Mouse (Mus musculus): ENCODE results near the gene Tmem132b. TPM values are rescaled to one million over a fixed set of nuclear protein-coding genes. Genes with fewer than 3 reads are reported as not detected.

Tmem132b gene
- polyA plus RNA-seq, 1 experiment from 2014 or later, result 0.28 TPM

GRCm38 (mm10) chr5:125523361-125523760 is 8.2 kb upstream of the Tmem132b start:
- no peaks in the 10 kb centered on the region for H3K4me1 ChIP-seq (replicated peaks)
- H3K9ac ChIP-seq, result no peak overlapping the region
- ATAC-seq, result peak; percentile 48; the same call in 1 of the 2 replicates
- H3K4me3 ChIP-seq (replicated peaks), result no peak overlapping the region
- no peaks in the 10 kb centered on the region for H3K36me3 ChIP-seq
- no peaks in the 10 kb centered on the region for H3K27me3 ChIP-seq (replicated peaks)
- H3K9me3 ChIP-seq, result no peaks in the 10 kb centered on the region
- H3K27ac ChIP-seq, result no peak overlapping the region
- H3K4me2 ChIP-seq (replicated peaks), result no peak overlapping the region
- WGBS, result 72% methylated on average over 2 of the region's 2 CpGs

DNA sequence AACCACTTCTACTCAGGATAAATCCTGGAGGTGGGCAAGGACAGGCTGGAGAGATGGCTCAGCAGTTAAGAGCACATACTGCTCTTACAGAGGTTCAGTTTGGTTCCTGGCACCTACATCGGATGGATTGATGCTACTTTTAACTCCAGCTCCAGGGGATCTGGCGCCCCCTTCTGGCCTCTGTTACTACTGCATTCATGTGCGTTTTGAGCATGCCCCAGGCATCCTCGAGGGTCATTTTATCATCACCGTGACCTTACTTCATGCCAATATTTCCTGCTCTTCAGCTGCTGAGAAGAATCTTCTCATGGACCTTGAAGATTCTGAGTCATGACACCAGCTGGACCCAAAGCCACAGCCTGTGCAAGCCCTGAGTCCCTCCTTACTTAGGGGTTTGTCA is 6.1 kb upstream of the Tmem132b start:
- peaks cover 12% of the 10 kb centered on the region for H3K27me3 ChIP-seq (replicated peaks)
- no peak overlapping the region for H3K4me3 ChIP-seq (replicated peaks)
- no peak overlapping the region for H3K4me2 ChIP-seq (replicated peaks)
- WGBS, result 60% methylated on average over 5 of the region's 5 CpGs
- no peak overlapping the region for H3K9ac ChIP-seq
- no peaks in the 10 kb centered on the region for H3K36me3 ChIP-seq
- ATAC-seq, result no peak
- H3K9me3 ChIP-seq, result no peaks in the 10 kb centered on the region
- no peak overlapping the region for H3K27ac ChIP-seq
- no peaks in the 10 kb centered on the region for H3K4me1 ChIP-seq (replicated peaks)

DNA sequence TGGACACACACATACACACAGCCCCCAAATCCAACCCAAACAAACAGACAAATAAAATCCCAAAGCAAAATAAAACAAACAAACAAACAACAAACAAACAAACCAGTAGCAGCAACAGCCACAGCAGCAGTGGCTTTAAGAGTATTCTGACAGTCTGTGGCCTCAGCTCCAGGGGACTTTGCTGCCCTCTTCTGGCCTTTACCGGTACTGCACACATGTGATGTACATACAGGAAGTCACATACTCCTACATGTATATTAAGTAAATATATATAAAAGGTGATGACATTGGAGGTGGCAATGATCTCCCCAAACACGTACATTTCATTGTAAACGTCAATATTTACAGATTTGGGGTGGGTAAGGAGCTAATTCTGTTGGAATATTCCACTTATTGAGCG is 5.1 kb upstream of the Tmem132b start:
- H3K27ac ChIP-seq, result no peak overlapping the region
- no peaks in the 10 kb centered on the region for H3K4me1 ChIP-seq (replicated peaks)

GRCm38 (mm10) chr5:125529109-125529508 is 2.5 kb upstream of the Tmem132b start:
- peaks cover 14% of the 10 kb centered on the region for H3K4me1 ChIP-seq (replicated peaks)
- no peaks in the 10 kb centered on the region for H3K9me3 ChIP-seq
- no peak overlapping the region for H3K27ac ChIP-seq
- no peak overlapping the region for H3K4me2 ChIP-seq (replicated peaks)
- H3K36me3 ChIP-seq, result no peaks in the 10 kb centered on the region
- no peak for ATAC-seq
- no peak overlapping the region for H3K4me3 ChIP-seq (replicated peaks)
- peaks cover 45% of the 10 kb centered on the region for H3K27me3 ChIP-seq (replicated peaks)
- H3K9ac ChIP-seq, result no peak overlapping the region
- 5% methylated on average over 5 of the region's 5 CpGs for WGBS

More for the DNA sequence above, 5.1 kb upstream of the Tmem132b start:
- Histone ChIP-seq H3K9me3 (no peaks in the 10 kb centered on the region), H3K36me3 (no peaks in the 10 kb centered on the region), H3K4me2 (replicated peaks) (no peak overlapping the region), H3K27me3 (replicated peaks) (peaks cover 19% of the 10 kb centered on the region), H3K9ac (no peak overlapping the region), H3K4me3 (replicated peaks) (no peak overlapping the region)
- ATAC-seq, result no peak
- whole genome bisulfite sequencing, result 70% methylated on average over 4 of the region's 4 CpGs

DNA sequence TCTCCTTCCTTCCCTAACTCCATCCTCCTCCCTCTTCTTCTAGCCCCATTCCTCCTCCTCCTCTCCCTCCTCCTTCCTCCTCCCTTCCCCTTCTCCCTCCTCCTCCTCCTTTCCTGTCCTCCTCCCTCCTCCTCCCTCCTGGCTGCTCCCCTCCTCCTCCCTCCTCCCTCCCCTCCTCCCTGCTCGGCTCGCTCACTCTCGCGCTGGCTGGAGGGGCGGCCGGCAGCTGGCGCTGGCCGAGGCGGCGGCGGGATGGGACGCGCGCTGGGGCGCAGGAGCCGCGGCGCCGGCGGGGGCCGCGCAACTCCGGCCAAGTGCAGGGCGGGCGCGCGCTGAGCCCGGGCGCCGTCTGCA is 594 bp downstream of the Tmem132b start:
- H3K27ac ChIP-seq, result no peak overlapping the region
- H3K4me2 ChIP-seq (replicated peaks), result peak overlapping the region; percentile 85
- WGBS, result under 1% methylated on average over 29 of the region's 30 CpGs
- peaks cover 15% of the 10 kb centered on the region for H3K4me1 ChIP-seq (replicated peaks)
- peak overlapping the region; percentile 45 for H3K4me3 ChIP-seq (replicated peaks)
- H3K27me3 ChIP-seq (replicated peaks), result peaks cover 71% of the 10 kb centered on the region
- peak; percentile 75 for ATAC-seq
- peak overlapping the region; percentile 23; the same call in 1 of the 2 replicates for H3K9ac ChIP-seq
- H3K9me3 ChIP-seq, result no peaks in the 10 kb centered on the region
- H3K36me3 ChIP-seq, result no peaks in the 10 kb centered on the region

DNA sequence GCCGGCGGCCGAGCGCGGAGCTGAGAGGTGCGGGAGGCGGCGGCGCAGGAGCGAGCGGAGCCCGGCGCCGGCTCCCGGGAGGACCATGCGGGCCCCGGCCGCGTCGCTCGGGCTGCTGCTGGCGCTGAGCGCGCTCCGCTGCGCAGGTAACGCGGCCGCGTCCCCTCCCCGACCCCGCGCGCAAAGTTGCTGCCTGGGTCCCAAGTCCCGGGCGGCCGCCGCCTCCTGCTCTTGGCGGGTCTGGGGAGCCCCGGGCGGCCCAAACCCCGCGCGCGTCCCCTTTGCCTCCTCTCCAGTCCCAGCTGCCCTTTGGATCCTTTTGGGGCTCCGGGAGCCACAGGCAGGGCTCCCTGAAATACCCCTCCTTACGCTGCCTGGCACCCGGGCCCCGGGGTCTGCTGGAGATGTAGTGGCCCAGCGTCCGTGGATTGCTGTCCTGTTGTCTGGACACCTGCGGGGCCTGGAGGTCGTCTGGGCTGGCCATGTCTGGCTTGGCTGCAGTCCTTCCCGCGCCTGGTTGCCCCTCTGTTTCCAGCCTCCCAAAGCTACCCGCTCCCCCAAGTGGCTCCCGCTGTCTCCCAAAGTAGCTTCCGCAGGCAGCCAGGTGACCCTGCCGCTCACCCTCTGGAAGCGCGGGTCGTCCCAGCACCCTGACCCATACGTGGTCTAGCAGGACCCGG is 1.1 kb downstream of the Tmem132b start:
- Histone ChIP-seq H3K27me3 (replicated peaks) (peaks cover 71% of the 10 kb centered on the region), H3K9me3 (no peaks in the 10 kb centered on the region), H3K4me3 (replicated peaks) (peak overlapping the region; percentile 45), H3K36me3 (no peaks in the 10 kb centered on the region), H3K9ac (peak overlapping the region; percentile 23; the same call in 1 of the 2 replicates), H3K27ac (no peak overlapping the region), H3K4me1 (replicated peaks) (peaks cover 15% of the 10 kb centered on the region), H3K4me2 (replicated peaks) (peak overlapping the region; percentile 85)
- under 1% methylated on average over 58 of the region's 64 CpGs for WGBS
- peak; percentile 5; the same call in 1 of the 2 replicates for ATAC-seq

GRCm38 (mm10) chr5:125533225-125533900 is 1.8 kb downstream of the Tmem132b start:
- Histone ChIP-seq H3K36me3 (no peaks in the 10 kb centered on the region), H3K27me3 (replicated peaks) (peaks cover 71% of the 10 kb centered on the region), H3K9me3 (no peaks in the 10 kb centered on the region), H3K27ac (no peak overlapping the region), H3K4me2 (replicated peaks) (peak overlapping the region; percentile 85), H3K4me1 (replicated peaks) (peaks cover 15% of the 10 kb centered on the region), H3K9ac (no peak overlapping the region), H3K4me3 (replicated peaks) (peak overlapping the region; percentile 45)
- WGBS, result 1% methylated on average over 24 of the region's 24 CpGs
- no peak for ATAC-seq

DNA sequence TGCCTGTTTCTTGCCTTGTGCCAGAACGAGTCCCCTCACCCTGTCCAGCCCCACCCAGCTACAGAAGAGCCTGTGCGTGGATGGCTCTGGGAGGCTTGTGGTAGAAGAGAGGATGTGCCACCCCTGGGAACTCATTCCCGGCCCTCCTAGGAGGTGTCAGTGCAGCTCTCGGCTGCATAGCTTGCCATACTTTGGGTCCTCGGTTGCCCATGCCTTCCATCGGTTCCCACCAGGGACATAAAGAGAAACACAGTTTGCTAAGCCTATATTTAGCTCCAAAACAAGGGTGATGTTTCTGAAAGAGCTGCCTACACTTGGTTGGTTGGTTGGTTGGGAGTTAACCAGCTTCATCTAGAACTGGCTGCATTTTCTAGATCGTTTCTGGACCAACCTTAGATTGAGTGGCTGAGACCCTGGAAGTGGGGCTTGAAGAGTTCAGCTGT is 2.6 kb downstream of the Tmem132b start:
- Histone ChIP-seq H3K4me3 (replicated peaks) (no peak overlapping the region), H3K27ac (no peak overlapping the region), H3K4me2 (replicated peaks) (no peak overlapping the region), H3K9me3 (no peaks in the 10 kb centered on the region), H3K27me3 (replicated peaks) (peaks cover 71% of the 10 kb centered on the region), H3K36me3 (no peaks in the 10 kb centered on the region), H3K9ac (no peak overlapping the region), H3K4me1 (replicated peaks) (peaks cover 15% of the 10 kb centered on the region)
- ATAC-seq, result no peak
- 8% methylated on average over 7 of the region's 7 CpGs for WGBS

DNA sequence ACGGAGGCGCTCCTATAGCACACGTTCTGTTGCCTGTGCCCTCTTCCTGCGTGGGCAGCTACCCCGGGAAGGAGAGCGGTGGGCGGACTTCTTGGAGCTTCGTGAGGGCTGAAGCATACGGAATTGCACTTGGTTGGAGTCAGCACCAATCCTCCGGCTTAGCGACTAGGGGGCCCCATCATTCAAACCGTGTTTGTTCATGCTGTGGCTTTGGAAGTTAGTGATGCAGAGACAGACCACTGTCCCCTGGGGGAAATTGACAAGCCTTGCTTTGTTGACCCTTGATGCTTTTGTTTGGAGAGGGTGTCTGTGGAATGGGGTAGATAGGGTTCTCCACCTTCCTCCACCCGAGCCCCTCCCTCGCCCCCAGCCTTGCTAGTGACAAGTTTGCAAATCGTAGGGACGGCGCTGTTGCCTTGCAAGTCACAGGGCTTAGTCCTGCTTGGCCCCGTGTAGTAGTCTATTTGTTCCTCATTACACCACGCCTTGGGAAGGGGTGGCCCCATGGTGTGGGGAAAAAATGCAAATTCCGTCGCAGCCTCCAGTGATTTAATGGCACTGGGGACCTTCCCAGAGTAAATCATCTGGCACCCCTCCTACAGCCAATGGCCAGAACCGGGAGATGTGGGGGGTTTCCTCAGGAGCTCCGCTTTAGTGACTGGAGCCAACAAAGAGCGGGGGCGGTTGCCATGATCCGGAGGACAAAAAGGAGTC is 3.2 kb downstream of the Tmem132b start:
- H3K9me3 ChIP-seq, result no peaks in the 10 kb centered on the region
- H3K9ac ChIP-seq, result no peak overlapping the region
- no peak overlapping the region for H3K27ac ChIP-seq
- no peak overlapping the region for H3K4me2 ChIP-seq (replicated peaks)
- H3K4me1 ChIP-seq (replicated peaks), result peaks cover 15% of the 10 kb centered on the region
- no peak overlapping the region for H3K4me3 ChIP-seq (replicated peaks)
- H3K27me3 ChIP-seq (replicated peaks), result peaks cover 66% of the 10 kb centered on the region
- H3K36me3 ChIP-seq, result no peaks in the 10 kb centered on the region
- WGBS, result 2% methylated on average over 26 of the region's 26 CpGs
- ATAC-seq, result no peak

- no peak overlapping the region for H3K4me3 ChIP-seq (replicated peaks)
- no peak overlapping the region for H3K27ac ChIP-seq
- whole genome bisulfite sequencing, result 90% methylated on average over 2 of the region's 2 CpGs
- peaks cover 3% of the 10 kb centered on the region; the same call in 1 of the 2 replicates for H3K27me3 ChIP-seq (replicated peaks)
- no peak overlapping the region for H3K4me2 ChIP-seq (replicated peaks)
- no peaks in the 10 kb centered on the region for H3K4me1 ChIP-seq (replicated peaks)
- ATAC-seq, result no peak
- H3K36me3 ChIP-seq, result no peaks in the 10 kb centered on the region
- no peaks in the 10 kb centered on the region for H3K9me3 ChIP-seq
- no peak overlapping the region for H3K9ac ChIP-seq
Observed at GRCm38 (mm10) chr5:125545090-125545489, 13.5 kb downstream of the Tmem132b start.

DNA sequence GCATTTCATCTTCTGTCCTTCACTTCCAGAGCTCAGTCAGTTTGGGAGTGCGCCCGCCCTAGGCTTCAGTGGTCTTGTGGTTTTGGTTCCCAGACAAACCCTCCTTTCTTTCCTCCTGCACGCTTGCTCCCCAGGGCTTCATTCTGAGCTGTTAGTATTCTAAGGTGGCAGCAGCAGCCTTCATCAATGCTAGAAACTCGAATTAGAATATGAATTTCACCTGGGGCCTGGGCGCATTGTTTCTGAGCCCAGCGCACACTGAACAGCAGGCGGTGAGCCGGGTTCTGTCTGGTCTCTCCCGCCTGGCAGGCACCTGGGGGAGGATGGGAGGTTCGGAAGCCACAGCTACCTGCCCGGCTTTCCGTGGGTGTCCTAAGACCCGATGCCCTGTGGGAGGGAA is 14.7 kb downstream of the Tmem132b start:
- Histone ChIP-seq H3K9ac (no peak overlapping the region), H3K27me3 (replicated peaks) (peaks cover 3% of the 10 kb centered on the region; the same call in 1 of the 2 replicates), H3K27ac (no peak overlapping the region), H3K36me3 (no peaks in the 10 kb centered on the region), H3K4me3 (replicated peaks) (no peak overlapping the region), H3K9me3 (no peaks in the 10 kb centered on the region), H3K4me2 (replicated peaks) (no peak overlapping the region), H3K4me1 (replicated peaks) (no peaks in the 10 kb centered on the region)
- no peak for ATAC-seq
- 31% methylated on average over 13 of the region's 13 CpGs for WGBS

GRCm38 (mm10) chr5:125549750-125550489 is 18.3 kb downstream of the Tmem132b start:
- Histone ChIP-seq H3K27ac (no peak overlapping the region), H3K4me2 (replicated peaks) (no peak overlapping the region), H3K36me3 (no peaks in the 10 kb centered on the region), H3K9ac (no peak overlapping the region), H3K9me3 (no peaks in the 10 kb centered on the region), H3K27me3 (replicated peaks) (peaks cover 3% of the 10 kb centered on the region; the same call in 1 of the 2 replicates), H3K4me3 (replicated peaks) (no peak overlapping the region), H3K4me1 (replicated peaks) (no peaks in the 10 kb centered on the region)
- 38% methylated on average over 11 of the region's 11 CpGs for WGBS
- no peak for ATAC-seq

All from intestine, embryonic 15.5 days (tissue).